Mouse (Mus musculus): ENCODE measurements around the gene 9330182L06Rik.

Gene 9330182L06Rik

DNA sequence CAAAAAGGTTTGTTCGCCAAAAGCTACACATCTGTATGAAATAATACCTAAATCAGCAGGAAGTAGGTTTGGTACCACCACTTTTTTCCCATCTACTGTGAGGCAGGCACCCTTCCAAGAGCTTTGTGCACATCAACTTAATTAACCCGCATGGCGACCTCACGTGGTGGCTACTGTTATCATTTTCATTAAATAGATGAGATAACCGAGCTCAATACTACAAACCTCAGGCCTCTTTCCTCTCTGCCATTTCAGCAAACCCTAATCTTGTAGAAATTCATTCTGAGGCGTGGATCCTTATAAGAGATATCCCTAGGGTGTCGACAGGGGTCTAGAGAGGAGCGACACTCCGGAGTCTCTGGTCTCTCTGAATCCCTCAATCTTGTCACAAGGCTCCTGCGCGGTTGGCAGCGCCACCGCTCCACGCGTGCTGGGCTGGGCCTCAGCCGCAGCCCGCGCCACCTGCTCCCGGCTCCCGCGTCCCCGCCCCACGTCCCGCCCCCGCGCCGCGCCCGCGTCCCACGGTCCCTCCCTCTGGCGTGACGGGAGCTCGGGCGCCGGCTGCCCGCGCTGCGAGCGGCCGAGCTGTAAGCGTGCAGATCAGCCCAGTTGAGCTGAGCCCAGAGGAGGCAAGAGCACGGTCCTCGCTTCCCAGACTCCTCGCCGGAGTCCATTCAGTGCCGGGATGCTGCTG is at the start of gene 9330182L06Rik:
Gene 9330182L06Rik (plus strand): TSS at position 533 of the 694 bp plus-strand sequence.
- peak; percentile 60 for DNase-seq

DNA sequence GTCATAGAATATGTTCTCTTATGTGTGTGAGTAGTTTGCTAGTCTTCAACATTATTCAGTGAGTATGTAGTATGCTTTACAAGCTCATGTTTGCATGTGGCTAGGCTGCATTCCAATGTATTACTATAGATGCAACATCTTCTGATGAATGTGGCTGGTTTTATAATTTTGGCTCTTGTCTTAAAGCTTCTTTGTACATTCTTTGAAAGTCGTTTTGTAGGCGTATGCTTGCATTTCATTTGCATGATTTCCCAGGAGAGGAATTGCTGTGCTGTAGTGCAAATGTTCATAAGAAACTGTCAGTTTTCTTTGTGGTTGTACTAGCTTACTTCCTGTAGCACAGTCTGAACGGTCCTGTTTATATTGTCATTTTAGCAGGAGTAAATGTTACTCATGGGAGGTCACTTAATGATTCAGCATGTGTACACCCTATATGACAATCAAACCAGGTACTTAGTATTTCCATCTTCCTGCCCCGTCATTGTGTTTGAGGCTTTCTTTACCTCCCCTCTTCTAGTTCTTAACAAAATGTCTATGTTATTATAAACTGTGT is 38.4 kb upstream of the 9330182L06Rik start:
- no peak for DNase-seq

- no peak for DNase-seq
Measured at GRCm38 (mm10) chr5:9264361-9264760, 1.6 kb upstream of the 9330182L06Rik start.

- DNase-seq = no peak
Measured at GRCm38 (mm10) chr5:9266280-9266923, 484 bp downstream of the 9330182L06Rik start.

GRCm38 (mm10) chr5:9269666-9270065 is 3.7 kb downstream of the 9330182L06Rik start:
- no peak for DNase-seq

DNA sequence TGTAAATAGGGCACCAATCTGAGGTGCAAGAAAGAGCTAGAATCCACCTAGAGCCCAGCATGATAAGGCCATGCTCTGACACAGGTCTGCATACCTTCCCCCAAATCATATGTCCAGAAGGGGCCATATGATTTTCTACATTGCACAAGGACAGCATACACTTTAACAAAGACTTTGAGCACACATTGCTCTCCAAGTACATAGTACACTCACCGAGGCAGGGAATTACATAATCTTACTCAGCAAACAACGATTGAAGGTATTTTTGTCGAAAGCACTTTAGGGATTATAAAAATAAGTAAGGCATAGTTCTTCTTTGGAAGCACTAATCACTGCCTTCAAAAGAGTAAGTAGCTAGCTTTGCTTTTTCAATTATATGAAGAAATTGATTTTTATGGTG is 7.1 kb downstream of the 9330182L06Rik start:
- no peak for DNase-seq

GRCm38 (mm10) chr5:9295777-9296549 is 30.0 kb downstream of the 9330182L06Rik start:
- no peak for DNase-seq

DNA sequence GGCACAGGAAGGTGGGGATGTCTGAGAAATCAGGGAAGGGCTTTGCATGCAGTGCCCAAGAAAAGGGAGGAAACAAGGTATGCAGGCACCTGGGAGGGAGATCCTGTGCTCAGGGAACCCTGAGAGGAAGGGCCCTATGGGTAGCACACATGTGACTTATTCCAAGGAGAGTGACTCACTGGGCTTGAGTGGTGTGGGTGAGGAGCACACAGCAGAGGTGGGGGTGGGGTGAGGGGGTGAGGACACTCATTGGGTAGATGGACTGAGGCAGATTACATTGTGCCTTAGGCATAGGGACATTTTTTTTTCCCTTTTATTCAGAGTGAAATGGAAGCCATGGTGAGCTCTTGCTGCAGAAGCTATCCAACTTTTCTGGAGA is 30.6 kb downstream of the 9330182L06Rik start:
- no peak for DNase-seq

DNA sequence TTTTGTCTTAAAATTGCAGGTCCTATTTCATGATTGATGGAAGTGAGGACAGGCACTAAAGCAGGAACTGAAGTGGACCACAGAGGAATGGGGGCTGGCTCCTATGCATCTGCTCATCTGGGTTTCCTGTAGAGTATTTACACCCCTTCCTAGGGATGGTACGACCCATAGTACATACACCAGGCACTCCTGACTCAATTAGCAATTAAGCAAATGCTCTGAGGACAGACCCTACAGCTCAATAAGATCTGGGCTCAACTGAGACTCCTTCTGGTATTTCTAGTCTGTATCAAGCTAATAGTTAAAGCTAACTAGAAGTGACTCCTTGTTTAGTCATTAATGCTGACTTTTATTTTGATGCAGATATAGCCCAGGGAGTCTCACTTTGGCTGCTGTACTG is 60.9 kb downstream of the 9330182L06Rik start:
- no peak for DNase-seq

- no peak for DNase-seq
Measured at GRCm38 (mm10) chr5:9327528-9327927, 61.6 kb downstream of the 9330182L06Rik start.

DNA sequence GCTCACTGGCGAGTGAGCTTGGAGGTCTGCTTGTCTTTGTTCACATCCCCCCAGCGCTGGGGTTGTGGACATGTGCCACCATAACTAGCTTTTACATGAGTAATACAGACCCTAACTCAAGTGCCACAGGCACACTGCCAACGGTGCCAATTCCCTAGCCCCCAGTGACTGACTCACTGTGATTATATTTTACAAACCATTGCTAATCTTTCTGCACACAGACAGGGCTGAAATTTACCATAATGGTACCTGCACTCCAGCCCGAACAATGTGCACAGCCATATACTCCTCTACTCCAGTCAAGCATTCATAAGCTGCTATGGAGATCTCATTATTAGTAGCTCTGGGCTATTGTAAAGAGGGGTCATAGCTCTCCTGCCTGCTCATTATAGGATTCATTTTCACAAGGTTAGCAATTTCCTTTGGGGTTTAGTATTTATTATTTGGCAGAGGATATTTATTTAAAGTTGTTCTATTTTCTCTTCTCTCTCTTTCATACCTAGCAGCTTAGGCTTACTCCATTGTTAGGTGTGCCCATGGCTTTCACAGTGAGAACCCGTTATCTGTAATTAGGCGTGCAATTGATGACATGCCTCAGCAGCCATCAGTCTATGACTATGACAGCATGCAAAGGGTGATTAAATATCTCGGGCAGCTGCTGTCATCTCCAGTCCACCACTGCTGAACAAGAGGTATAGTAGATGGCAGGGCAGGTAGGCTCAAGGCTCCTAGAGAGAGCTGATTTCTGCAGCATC is 73.0 kb downstream of the 9330182L06Rik start:
- no peak for DNase-seq

GRCm38 (mm10) chr5:9339511-9340173 is 73.7 kb downstream of the 9330182L06Rik start:
- DNase-seq = no peak

- DNase-seq = no peak
Measured at GRCm38 (mm10) chr5:9344581-9344980, 78.7 kb downstream of the 9330182L06Rik start.

- DNase-seq = no peak
Measured at GRCm38 (mm10) chr5:9345038-9345617, 79.2 kb downstream of the 9330182L06Rik start.

DNA sequence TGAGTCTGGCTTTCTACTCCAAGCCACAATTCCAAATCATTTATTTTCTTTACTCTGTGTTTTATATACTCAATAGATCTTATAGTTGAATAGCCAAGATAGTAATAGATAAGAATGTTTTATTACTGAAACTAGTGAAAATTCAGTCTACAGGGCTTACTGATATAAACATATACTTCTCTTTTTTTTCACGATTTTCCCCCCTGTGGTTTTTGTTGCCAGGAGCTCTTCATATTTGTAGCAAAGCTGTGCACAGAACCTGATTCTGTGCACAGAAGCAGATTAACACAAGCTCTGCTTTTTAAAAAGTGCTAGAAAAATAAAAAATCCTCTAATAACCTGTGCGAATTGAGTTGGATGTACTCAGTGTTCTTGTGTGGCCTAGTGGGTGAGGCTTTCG is 79.7 kb downstream of the 9330182L06Rik start:
- DNase-seq = no peak

DNA sequence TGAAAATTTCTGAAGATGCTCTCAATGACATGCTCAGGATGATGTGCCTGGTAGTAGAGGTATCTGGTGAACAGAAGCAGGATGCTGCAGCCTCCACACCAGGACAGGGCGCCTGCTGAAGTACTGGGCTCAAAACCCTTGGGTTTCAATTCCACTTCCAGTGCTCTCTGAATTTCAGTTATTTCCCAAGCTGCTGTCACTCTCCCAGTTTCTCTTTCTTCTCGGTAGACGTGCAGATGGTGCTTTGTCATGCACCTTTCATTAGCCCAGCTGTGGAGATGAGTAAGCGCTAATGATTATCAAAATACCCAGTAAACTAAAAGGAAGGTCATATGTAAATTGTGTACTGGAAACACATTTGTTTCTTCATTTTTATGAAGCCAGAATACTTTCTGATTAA is 80.6 kb downstream of the 9330182L06Rik start:
- DNase-seq = no peak

GRCm38 (mm10) chr5:9352163-9352562 is 86.2 kb downstream of the 9330182L06Rik start:
- no peak for DNase-seq

DNA sequence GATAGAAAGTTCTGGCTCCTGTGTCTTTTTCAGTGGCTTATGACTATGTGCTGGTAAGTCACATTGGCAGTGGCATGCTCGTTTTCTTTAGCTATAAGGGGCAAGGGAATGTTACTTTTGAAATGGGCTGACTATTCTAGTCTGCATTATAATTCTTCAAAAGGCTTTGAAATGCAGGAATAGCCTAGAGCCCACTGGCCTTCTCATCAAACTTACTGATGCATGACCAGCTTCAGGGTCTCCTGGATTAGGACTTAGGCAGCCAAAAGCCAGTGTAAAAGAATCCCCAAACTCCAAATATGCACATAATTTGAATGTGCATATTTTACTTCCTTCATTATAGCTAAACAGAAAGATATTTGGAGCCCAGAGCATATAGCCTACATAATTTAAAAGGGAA is 86.7 kb downstream of the 9330182L06Rik start:
- no peak for DNase-seq

GRCm38 (mm10) chr5:9354257-9354656 is 88.3 kb downstream of the 9330182L06Rik start:
- no peak for DNase-seq

DNA sequence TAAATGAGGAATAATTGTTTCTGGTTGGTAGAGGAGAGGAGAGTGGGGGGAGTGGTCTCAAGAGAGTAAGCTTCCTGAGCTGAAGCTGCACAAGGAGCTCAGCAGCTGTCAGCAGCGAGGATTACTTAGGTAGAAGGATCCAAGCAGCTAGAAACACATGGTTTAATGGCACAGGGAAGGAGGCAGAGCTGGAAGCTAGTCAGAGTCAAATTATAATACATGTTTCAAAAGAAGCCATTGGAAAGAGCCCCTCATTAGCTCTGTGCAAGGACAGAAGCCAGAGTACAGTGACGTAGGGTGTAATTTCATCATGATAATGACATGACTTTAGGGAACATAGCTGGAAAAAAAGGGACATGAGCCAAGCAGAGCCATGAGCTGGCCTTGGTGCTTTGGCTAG is 92.2 kb downstream of the 9330182L06Rik start:
- no peak for DNase-seq

DNA sequence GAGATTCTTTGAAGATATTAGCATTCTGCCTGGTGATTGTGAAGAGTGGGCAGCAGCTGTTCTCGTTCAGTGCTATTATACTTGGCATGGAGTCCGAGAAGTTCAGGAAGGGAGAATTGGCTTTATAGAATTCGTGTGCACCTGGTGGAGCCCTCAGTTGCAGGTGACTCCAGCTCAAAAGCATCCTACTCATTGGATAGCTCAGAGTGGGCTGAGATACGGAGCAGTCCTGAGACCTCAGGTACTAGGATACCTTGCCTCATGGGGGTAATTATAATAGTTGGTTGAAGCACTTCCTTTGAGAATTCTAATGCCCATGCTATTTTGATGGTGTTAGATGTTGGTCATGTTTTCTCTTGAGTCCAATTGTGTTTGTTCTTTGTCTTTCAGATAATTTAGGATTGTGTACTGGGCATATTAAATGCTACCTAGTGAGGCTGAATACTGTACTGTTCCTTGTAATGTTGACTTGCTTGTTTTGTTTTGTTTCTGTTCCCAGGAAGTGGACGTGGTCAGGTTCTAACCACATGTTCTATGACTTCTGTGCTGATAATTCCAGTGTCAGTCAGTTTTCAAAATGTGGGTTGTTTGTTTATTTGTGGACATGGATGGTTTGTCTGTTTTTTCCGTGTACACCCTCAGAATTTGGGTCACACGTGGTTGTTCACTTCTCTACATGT is 96.2 kb downstream of the 9330182L06Rik start:
- DNase-seq = no peak
